Mouse (Mus musculus) liver, adult 2 months (tissue): ENCODE measurements around the gene Borcs5.

Experiments
- CTCF ChIP-seq: fragments of 200-500 bp; IDR thresholded peaks from 2 replicates; pipeline ENCODE4 v1.5.1; 2011; ENCODE audit warnings: low read depth, low read length, control low read depth
- POLR2A ChIP-seq: fragments of 200-500 bp; IDR thresholded peaks from 2 replicates; pipeline ENCODE4 v1.6.1; 2011; ENCODE audit warnings: low read length, control low read depth; ENCODE audit not compliant: insufficient read depth; ENCODE audit errors: extremely low read depth

DNA sequence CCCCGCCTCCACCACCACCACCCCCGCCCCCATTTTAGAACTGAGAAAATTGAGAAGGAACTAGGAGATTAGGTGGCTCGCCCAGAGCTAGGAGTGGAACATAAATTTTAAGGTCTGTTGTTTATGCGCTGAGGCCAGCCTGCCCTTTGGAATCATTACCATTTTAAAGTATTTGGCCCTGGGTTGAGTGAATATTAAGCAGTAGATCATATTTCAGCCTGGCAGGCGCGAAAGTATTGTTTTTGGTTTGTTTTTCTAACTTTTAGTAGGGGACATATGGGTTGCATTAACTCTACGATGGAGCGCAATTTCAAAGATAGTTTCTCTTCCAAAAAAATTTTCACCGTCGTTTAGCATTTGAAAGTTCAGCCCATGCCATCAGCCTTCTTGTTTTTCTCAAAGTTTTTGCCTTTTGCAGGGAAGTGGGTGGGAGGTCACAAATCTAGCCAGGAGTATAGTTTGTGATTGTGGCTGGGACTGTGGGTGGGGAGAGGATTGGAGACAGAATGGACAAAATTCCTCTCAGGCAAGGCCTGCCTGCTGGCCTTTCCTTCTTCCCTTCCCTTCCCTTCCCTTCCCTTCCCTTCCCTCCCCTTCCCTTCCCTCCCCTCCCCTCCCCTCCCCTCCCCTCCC lies 36.8 kb upstream of the Borcs5 start:
- TF ChIP-seq CTCF (no peak), POLR2A (no peak)
